Mouse (Mus musculus) right cerebral cortex, postnatal 25 days (tissue): Measurements from ENCODE around the gene Zglp1.
"Not testable (repeated sequence)": the region's sequence is repeated elsewhere in the genome, so short reads cannot be mapped to it uniquely, and the experiment has no call there.

Experiments used
- DNase-seq: peaks from one replicate; pipeline ENCODE4 v3.0.0; 2022

Zglp1 gene

DNA sequence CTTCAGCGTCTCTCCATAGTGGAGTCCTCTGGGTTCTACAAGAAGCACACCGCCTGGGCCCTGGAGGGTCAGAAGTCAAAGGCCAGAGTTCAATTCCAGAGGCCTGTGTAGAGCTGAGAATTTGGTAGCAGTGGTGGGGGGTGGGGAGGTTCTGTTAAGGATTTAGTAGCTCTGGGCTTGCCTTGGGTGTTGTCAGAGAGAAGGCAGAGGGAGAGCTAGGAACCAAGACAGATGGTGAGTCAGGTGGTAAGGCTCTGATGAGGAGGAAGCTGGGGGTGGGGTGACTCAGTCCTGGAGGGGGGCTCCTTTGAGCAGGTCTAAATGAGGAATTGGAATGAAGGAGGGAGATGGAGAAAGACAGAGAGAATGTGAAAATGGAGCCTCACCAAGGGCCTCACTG lies 4.0 kb downstream of the Zglp1 start:
- peak; percentile 77 for DNase-seq

DNA sequence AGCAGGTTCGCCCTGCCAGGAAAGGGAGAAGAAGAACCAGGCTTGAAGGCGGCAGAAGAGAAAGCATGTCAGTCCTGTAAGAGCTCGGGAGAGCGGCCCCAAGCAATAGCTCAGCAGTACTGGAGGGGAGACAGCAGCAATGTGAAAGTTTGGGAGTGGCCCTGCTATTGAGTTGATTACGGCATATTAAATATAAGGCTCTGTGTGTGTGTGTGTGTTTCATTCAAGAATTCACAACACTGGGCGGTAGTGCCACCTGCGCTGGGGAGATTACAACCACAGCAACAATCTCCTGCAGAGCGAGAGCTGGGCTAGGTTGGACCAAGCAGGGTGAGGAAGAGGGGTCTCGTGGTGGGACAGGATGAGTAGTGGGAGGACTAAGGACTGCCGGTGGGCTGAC lies 15.3 kb downstream of the Zglp1 start:
- no peak for DNase-seq

- DNase-seq, result no peak
These were observed 21.7 kb downstream of the Zglp1 start for GRCm38 (mm10) chr9:21045235-21045634.

DNA sequence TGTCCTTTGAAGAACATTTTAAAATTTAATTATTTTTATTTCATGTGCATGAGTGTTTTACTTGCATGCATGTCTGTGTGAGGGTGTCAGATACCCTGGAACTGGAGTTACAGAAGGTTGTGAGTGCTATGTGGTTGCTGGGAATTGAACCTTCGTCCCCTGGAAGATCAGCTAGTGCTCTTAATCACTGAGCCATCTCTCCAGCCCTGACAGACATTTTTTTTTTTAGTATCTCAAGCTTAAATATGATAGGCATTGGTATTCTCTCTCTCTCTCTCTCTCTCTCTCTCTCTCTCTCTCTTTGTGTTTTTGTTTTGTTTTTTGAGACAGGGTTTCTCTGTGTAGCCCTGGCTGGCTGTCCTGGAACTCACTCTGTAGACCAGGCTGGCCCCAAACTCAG lies 22.1 kb downstream of the Zglp1 start:
- not testable (repeated sequence) for DNase-seq

DNA sequence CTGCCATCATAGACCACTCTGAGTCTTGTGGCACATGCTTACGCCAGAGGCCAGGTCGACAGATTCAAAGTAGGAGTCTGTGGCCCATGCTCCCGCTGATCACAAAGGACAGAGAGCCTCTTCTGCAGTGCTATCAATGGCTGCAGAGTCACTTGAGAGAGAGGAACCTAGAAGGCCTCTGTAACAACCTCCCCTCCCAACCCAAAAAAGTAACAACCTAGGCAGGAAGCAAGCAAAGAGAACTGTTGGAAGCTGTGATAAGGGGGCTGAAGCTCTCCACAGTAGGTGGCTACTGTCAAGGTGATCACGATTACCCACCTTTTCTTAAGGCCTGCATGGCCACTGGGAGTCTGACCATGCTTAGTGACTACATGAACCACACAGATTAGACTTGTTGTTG lies 23.3 kb downstream of the Zglp1 start:
- DNase-seq, result no peak

GRCm38 (mm10) chr9:21041308-21041707 lies 25.6 kb downstream of the Zglp1 start:
- peak; percentile 78 for DNase-seq

- no peak for DNase-seq
These were observed 27.1 kb downstream of the Zglp1 start for GRCm38 (mm10) chr9:21039779-21040178.

- DNase-seq, result no peak
These were observed 29.4 kb downstream of the Zglp1 start for GRCm38 (mm10) chr9:21037481-21037891.

GRCm38 (mm10) chr9:21036666-21037065 lies 30.2 kb downstream of the Zglp1 start:
- DNase-seq, result no peak

- DNase-seq, result no peak
These were observed 30.7 kb downstream of the Zglp1 start for GRCm38 (mm10) chr9:21036161-21036560.

DNA sequence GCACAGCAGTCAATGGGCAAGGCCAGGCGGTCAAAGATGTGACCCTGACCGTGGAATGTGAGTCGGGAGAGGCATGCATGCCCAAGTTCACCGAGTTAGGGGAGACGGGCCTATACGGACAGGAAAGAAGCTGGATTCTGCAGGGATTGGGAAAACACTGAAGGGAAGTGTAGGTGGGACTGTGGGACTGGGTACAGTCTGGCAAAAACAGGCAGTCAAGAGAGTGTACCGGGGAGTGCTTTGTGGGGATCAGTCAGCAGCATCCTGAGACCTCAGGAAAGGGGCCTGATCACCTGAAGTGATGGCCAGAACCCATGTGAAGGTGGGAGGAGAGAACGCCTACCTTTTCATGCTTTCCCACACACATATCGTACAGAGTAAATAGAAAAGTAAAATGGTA lies 31.3 kb downstream of the Zglp1 start:
- no peak for DNase-seq

DNA sequence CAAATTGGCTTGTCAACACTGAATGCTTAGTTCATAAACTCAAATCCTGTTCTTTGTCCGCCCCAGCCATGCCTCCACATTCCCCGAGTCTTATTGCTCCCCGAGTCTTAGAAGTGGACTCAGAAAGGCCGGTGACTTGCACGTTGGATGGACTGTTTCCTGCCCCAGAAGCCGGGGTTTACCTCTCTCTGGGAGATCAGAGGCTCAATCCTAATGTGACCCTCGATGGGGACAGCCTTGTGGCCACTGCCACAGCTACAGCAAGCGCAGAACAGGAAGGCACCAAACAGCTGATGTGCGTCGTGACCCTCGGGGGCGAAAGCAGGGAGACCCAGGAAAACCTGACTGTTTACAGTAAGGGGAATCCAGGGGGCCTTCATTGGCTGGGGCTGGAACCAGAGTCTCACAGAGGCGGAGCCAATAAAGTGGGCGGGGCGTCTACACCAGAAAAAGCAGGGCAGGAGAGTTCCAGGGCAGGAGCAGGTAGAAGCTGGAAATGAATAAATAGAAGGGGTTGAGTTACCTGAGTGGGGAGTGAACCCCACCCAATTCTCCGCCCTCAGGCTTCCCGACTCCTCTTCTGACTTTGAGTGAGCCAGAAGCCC lies 32.3 kb downstream of the Zglp1 start:
- no peak for DNase-seq

DNA sequence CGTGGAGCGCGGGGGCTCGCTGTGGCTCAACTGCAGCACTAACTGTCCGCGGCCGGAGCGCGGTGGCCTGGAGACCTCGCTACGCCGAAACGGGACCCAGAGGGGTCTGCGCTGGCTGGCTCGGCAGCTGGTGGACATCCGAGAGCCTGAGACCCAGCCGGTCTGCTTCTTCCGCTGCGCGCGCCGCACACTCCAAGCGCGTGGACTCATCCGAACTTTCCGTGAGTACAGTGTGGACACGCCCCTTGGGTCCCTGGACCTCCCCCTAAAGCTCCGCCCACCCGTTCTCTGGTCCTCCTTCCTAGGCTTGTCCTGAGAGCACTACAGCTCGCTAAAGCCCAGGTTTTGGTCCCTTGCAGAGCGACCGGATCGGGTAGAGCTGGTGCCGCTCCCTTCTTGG lies 33.8 kb downstream of the Zglp1 start:
- no peak for DNase-seq

DNA sequence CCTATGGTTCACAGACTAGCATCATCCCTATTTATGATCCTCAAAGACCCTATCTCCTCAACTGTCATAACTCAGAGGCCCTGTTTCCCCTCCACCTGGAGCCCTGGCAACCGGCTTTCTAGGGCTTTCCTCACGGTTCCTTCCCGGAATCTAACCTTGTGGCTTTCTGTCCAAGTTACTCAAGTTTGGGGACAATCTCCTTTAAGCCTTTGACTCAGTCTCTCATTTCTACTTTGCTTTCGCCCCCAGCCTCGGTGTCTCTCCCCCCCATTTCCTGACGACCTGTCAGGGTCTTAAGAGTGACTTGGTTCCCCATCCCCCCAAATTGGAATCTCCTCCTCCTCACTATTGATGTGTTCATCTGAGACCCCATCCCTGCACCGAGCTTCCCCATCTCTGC lies 34.4 kb downstream of the Zglp1 start:
- DNase-seq, result no peak

DNA sequence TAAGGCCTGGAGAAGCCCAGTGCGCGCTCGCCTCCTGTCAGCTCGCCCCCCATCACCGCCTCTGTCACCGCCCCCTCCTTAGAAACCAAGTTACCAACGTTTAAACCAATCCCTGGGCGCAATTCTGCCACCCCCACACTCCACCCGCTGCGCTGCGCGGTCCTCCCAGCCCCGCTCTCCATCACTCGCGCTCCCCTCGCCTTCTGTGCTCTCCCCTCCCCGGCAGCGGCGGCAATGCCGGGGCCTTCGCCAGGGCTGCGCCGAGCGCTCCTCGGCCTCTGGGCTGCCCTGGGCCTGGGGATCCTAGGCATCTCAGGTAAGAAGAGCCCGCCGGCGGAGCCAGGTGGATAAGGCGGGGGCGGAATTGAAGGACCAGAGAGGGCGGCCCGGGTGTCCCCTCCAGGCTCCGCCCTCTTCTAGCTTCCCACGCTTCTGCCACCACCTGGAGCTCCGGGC lies 35.0 kb downstream of the Zglp1 start, which contains the start of gene Icam5:
Gene Icam5 (plus strand): TSS at position 178 of the 456 bp plus-strand sequence.
- peak; percentile 90 for DNase-seq

DNA sequence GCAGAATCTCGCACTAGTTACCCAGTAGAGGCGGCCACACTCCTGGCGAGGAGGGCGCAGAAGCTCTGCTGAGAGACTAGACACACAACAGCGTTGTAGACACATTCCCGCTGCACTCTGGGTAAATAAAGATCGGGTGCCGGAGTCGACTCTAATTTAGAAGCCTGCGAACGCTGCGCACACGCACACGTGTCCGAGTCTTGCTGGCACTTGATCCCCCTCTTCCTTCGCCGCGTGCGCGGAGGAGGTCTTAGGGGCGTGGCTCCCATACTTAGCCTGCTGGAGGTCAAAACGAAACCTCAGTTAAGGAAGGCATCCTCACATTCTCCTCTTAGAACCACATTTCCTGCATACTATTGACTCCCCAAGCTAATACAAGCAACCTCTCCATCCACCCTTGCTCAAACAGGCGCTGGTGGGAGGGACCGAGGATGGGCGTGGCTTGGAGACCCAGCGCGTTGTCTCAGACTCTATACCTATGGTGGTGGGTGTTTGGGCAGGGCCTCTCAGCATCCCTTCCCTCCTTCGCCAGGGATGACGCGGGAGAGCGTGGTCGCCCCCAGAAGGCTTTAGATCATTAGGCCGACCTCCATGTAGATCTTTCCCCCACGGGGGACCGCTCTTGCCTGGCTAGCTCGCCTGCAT lies 35.5 kb downstream of the Zglp1 start:
- DNase-seq, result peak; percentile 85

GRCm38 (mm10) chr9:21030781-21031250 lies 36.1 kb downstream of the Zglp1 start:
- DNase-seq, result peak; percentile 76

GRCm38 (mm10) chr9:21030055-21030600 lies 36.8 kb downstream of the Zglp1 start:
- no peak for DNase-seq

DNA sequence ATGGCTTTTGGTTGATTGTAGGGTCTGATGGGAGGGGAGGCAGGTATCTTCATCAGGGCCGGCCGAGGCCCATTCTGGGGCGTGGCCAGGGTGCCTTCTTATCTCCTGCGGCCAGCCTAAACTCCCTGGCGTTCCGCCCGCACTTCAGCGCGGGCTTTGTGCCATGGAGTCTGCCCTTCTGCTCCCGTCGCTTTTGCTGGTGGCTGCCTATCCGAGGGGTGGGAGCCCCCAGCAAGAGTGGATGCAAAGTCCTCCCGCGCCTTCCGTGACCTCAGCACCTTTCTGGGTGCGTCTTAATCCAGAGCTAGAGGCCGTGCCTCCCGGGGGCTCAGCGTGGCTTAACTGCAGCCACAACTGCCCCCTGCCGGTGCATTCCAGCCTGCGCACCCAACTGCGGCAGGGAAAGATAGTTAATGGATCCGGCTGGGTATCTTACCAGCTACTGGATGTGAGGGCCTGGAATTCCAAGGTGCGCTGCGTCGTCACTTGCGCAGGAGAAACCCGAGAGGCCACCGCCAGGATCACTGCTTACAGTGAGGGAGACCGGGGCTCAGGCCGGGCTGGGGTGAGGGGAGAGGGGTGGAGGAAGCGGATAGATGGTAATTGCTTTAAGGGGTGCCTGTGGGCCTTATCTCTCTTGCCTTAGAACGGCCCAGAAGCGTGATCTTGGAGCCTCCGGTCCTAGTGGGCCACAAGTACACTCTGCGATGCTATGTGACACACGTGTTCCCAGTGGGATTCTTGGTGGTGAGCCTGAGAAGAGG lies 37.4 kb downstream of the Zglp1 start, which contains the start of gene Icam4:
Gene Icam4 (plus strand): TSS at position 83 of the 764 bp plus-strand sequence.
- DNase-seq, result no peak

DNA sequence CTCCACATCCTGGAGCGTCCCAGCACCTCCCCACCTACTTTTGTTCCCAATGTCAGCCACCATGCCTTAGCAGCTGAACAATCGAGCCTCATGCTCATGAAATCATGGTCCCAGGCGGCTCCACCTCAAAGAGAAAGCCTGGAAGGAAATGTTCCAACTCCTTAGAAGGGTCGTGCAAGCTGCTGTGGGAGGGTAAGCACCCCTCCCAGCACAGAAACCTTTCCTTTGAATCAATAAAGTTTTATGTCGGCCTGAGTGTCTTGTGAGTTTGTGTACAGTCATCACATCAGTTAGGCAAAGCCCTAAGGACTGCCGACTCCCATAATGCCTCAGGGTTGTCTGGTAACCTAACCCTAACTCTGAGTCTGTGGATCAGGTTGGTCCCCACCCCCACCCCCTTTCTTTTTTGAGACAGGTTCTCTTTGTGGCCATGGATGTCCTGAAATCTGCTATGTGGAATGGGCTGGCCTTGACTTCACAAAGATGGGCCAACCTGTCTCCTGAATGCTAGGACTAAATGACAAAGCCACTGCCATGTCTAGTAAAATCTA lies 38.3 kb downstream of the Zglp1 start:
- DNase-seq, result no peak

DNA sequence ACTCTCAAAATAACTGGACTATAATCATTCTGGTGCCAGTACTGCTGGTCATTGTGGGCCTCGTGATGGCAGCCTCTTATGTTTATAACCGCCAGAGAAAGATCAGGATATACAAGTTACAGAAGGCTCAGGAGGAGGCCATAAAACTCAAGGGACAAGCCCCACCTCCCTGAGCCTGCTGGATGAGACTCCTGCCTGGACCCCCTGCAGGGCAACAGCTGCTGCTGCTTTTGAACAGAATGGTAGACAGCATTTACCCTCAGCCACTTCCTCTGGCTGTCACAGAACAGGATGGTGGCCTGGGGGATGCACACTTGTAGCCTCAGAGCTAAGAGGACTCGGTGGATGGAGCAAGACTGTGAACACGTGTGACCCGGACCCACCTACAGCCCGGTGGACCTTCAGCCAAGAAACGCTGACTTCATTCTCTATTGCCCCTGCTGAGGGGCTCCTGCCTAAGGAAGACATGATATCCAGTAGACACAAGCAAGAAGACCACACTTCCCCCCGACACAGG lies 39.1 kb downstream of the Zglp1 start:
- DNase-seq, result no peak

- no peak for DNase-seq
These were observed 40.0 kb downstream of the Zglp1 start for GRCm38 (mm10) chr9:21026849-21027248.

DNA sequence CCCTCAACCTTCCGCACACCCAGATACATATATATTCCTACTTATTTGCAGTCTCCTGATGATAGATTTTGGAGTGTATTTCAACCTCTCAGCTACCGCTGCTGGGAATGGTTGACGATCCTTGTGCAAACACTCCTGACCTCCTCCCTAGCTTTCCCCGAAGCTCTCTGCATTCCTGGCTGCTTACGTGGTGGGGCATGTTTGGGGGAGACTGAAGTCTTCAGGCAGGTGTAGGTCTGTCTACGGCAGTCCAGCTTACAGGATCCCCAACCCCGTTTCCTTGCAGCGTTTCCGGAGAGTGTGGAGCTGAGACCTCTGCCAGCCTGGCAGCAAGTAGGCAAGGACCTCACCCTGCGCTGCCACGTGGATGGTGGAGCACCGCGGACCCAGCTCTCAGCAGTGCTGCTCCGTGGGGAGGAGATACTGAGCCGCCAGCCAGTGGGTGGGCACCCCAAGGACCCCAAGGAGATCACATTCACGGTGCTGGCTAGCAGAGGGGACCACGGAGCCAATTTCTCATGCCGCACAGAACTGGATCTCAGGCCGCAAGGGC lies 41.6 kb downstream of the Zglp1 start:
- DNase-seq, result no peak
